Comparison of ENCODE assay signal across 22 mouse cellular contexts in genomic region chr16:64824474-64824873, GRCm38 (mm10).
"Had no signal": no experiment of that assay in that cellular context is flagged by ENCODE, and none has a peak within 500 bp of the region (broad histone marks: within the 10 kb centered on the region; RNA-seq: fewer than 3 reads in every experiment).

No protein-coding gene starts in this region.

- H3K36me3 ChIP-seq: neural tube, embryonic 15.5 days had no signal

- H3K9me3 ChIP-seq: limb, embryonic 10.5 days; limb, embryonic 13.5 days; liver, embryonic 12.5 days; liver, embryonic 15.5 days; lung, embryonic 15.5 days; megakaryocyte, embryonic 14.5 days; neural tube, embryonic 12.5 days; neural tube, embryonic 15.5 days had no signal

- H3K27me3 ChIP-seq: limb, embryonic 13.5 days; liver, embryonic 12.5 days; liver, embryonic 15.5 days; lung, embryonic 15.5 days; megakaryocyte, embryonic 14.5 days; neural tube, embryonic 12.5 days; neural tube, embryonic 15.5 days had no signal

- H3K4me1 ChIP-seq: limb, embryonic 10.5 days; limb, embryonic 13.5 days; liver, embryonic 12.5 days; liver, embryonic 15.5 days; lung, embryonic 15.5 days; neural tube, embryonic 12.5 days; neural tube, embryonic 15.5 days had no signal

- H3K27ac ChIP-seq: kidney, postnatal 0 days; layer of hippocampus, adult 2 months; limb, embryonic 10.5 days; limb, embryonic 13.5 days; liver, embryonic 12.5 days; liver, embryonic 15.5 days; lung, embryonic 15.5 days; neural tube, embryonic 12.5 days; neural tube, embryonic 15.5 days had no signal

- ATAC-seq: liver, embryonic 12.5 days had no signal

- DNase-seq: kidney, postnatal 25 days; layer of hippocampus, adult 9-11 months; liver; lung, adult 18-20 months; lung, postnatal 10 days; lung, postnatal 36 days; midbrain, embryonic 14.5 days; retina, postnatal 1 day; right cerebral cortex, postnatal 4 days; thymus, adult 18-20 months; thymus, postnatal 36 days had no signal

- H3K9ac ChIP-seq: limb, embryonic 13.5 days; liver, embryonic 12.5 days; liver, embryonic 15.5 days; lung, embryonic 15.5 days; neural tube, embryonic 12.5 days; neural tube, embryonic 15.5 days had no signal

- H3K4me2 ChIP-seq: limb, embryonic 13.5 days; liver, embryonic 12.5 days; liver, embryonic 15.5 days; lung, embryonic 15.5 days; midbrain, embryonic 11.5 days; neural tube, embryonic 12.5 days; neural tube, embryonic 15.5 days had no signal

- H3K4me3 ChIP-seq: layer of hippocampus, adult 2 months; limb, embryonic 10.5 days; limb, embryonic 13.5 days; liver, embryonic 12.5 days; liver, embryonic 15.5 days; lung, embryonic 15.5 days; megakaryocyte, embryonic 14.5 days; neural tube, embryonic 12.5 days; neural tube, embryonic 15.5 days had no signal
